Mouse (Mus musculus) G1E (cell line): ENCODE data around the gene Arhgef16. TPM values are rescaled to one million over a fixed set of nuclear protein-coding genes. Genes with fewer than 3 reads are reported as not detected.

Experiments
- ATAC-seq: 2 replicates; pipeline ENCODE4 v1.8.0; 2016; ENCODE audit warnings: mild to moderate bottlenecking; ENCODE audit not compliant: insufficient number of reproducible peaks, poor library complexity, low FRiP score, severe bottlenecking; ENCODE audit errors: extremely low read depth
- DNase-seq: peaks from one replicate; pipeline ENCODE4 v3.0.0; 2012; ENCODE audit warnings: low spot score
- H3K27me3 ChIP-seq: 2 replicates; pipeline ENCODE4 v1.6.1; 2012; ENCODE audit warnings: mild to moderate bottlenecking, low read length, inconsistent platforms; ENCODE audit not compliant: insufficient read depth
- H3K36me3 ChIP-seq: replicated peaks from 2 replicates; pipeline ENCODE3; 2012; ENCODE audit warnings: mild to moderate bottlenecking, inconsistent platforms
- H3K4me1 ChIP-seq: 2 replicates; pipeline ENCODE4 v1.6.1; 2012; ENCODE audit warnings: low read depth, low read length, inconsistent platforms, mixed read lengths; ENCODE audit not compliant: insufficient read depth
- H3K4me3 ChIP-seq: 2 replicates; pipeline ENCODE4 v1.5.1; 2012; ENCODE audit warnings: low read depth, mild to moderate bottlenecking, inconsistent platforms, low read length, moderate library complexity, mixed read lengths
- H3K9me3 ChIP-seq: replicated peaks from 2 replicates; pipeline ENCODE4 v1.6.1; 2012; ENCODE audit warnings: inconsistent platforms
- CTCF ChIP-seq: IDR thresholded peaks from 2 replicates; pipeline ENCODE4 v1.5.1; 2012; ENCODE audit warnings: low read depth, low read length, inconsistent platforms, mixed read lengths
- GATA1 ChIP-seq: IDR thresholded peaks from 2 replicates; pipeline ENCODE4 v1.6.1; 2012; ENCODE audit warnings: borderline replicate concordance, low read length, inconsistent platforms, mixed read lengths
- GATA2 ChIP-seq: IDR thresholded peaks from 2 replicates; pipeline ENCODE4 v1.6.1; 2012; ENCODE audit warnings: low read depth, low read length, inconsistent platforms, borderline replicate concordance
- POLR2AphosphoS5 ChIP-seq: IDR thresholded peaks from 2 replicates; pipeline ENCODE4 v1.6.1; 2012; ENCODE audit warnings: low read depth, low read length, inconsistent platforms; ENCODE audit not compliant: insufficient replicate concordance
- TAL1 ChIP-seq: conservative IDR thresholded peaks from 2 replicates; pipeline ENCODE4 v1.6.1; 2012; ENCODE audit warnings: low read depth, low read length, inconsistent platforms, mixed read lengths
- polyA plus RNA-seq: library from polyadenylated mRNA; stranded (reverse); fragments of >175 nt; gene quantifications from 2 replicates; pipeline ENCODE4 v1.2.3, GENCODE M21; 2012
- total RNA-seq, 2 experiments: library from RNA; stranded (forward) in 1 of 2; stranded (reverse) in 1 of 2; fragments of 200-1000 nt in 1 of 2; fragments of >200 nt in 1 of 2; fragmentation: Nextera tagmentation in 1 of 2; gene quantifications; 2 replicates each; pipeline ENCODE4 v1.2.3; 2014 to 2017

Arhgef16 gene
- total and polyA plus RNA-seq, 3 experiments, result 0.11 TPM; not detected in 2

DNA sequence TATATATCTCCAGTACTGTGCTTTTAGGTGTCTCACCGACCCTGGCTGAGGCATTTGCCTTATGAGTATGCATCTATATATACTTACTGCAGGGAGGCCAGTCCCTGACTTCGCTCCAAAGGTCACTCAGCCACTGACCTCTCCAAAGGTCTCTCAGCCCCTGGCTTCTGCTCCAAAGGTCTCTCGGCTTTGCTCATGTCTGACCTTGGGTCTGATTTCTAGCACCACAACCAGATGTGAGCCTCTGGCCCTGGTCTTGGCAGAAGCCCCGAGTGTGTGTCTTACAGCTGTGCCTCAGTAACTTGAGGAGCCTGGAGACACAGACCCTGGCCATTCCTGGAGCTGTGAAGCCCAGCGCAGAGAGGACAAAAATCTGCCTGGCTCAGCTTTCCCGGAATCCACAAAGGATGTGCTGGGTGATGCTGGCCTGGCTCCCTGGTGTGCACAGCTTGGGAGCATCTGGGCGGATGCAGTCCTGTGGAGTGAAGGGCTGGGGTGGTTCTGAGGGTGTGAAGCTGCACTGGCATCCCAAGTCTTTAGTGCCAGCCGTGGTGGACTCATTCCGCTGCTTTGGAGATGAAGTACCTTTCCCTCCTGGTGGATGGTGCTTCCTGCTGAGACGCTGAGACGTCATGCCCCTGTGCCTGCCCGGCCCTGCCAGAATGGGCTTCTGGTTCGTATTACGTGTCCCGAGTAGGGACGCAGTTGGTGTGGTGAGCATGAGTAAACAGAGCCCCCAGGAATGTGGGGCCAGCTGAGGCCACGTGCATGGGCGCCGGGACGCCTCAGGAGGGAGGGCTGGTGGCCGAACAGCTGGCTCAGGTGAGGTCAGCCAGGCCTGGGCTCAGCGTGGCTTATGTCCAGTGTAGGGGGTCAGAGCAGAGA, 54.0 kb downstream of the Arhgef16 start:
- TF ChIP-seq TAL1, result no peak
- TF ChIP-seq POLR2AphosphoS5, result no peak
- TF ChIP-seq CTCF, result no peak
- TF ChIP-seq GATA1, result no peak
- TF ChIP-seq GATA2, result no peak
- no peak overlapping the region; the same call in 1 of the 2 replicates for H3K4me3 ChIP-seq

DNA sequence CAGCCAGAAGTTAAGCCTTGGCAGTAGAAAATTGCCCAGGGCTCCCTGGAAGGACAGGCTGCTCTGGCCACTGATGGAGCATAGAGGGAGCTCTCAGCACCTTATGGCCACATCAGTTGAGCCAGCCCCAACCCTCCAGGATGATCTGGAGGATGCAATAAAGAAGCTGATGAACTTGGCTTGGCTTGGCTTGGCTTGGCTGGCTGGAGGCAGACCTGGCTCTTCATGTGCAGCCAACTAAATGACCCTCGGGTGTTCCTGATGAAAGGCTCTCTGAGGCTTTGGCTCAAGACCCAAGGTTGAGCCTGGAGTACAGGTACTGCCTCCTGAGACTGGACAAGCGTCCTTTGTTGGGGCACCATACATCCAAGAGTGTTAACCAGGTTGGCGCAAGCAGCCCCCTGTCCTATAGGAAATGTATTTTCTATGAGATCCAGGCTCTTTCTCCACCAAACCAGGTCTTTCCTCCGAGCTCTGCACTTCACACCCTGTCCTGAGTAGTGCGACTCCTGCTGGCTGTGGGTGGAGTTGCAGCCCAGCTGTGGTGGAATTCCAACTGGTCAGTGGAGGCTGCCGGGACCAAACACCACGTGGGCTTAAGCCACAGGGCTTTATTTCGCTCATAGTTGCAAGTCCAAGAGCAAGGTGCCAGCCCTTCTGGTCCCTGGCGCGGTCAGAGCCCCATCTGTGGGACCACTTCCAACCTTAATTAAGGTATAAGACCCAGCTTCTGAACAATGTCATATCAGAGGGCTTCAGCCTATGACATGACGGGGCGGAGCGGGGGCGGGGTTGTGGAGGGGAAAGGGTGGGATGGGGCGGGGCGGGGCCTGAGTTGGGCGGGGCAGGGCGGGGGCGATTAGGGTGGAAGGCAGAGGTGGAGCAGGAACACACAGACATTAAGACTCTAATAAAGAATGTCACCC, 55.1 kb downstream of the Arhgef16 start:
- no peak overlapping the region for H3K4me3 ChIP-seq
- DNase-seq (no peak), ATAC-seq (no peak)
- H3K27me3 ChIP-seq, result no peaks in the 10 kb centered on the region
- H3K9me3 ChIP-seq, result peaks cover 95% of the 10 kb centered on the region
- H3K4me1 ChIP-seq, result no peaks in the 10 kb centered on the region
- no peaks in the 10 kb centered on the region for H3K36me3 ChIP-seq
- TF ChIP-seq GATA2 (no peak), TAL1 (no peak), CTCF (no peak), POLR2AphosphoS5 (no peak), GATA1 (no peak)

More for the DNA sequence above, 54.0 kb downstream of the Arhgef16 start:
- no peak for ATAC-seq
- Histone ChIP-seq H3K4me1 (no peaks in the 10 kb centered on the region), H3K9me3 (peaks cover 92% of the 10 kb centered on the region), H3K27me3 (no peaks in the 10 kb centered on the region), H3K36me3 (no peaks in the 10 kb centered on the region)
- DNase-seq, result no peak

DNA sequence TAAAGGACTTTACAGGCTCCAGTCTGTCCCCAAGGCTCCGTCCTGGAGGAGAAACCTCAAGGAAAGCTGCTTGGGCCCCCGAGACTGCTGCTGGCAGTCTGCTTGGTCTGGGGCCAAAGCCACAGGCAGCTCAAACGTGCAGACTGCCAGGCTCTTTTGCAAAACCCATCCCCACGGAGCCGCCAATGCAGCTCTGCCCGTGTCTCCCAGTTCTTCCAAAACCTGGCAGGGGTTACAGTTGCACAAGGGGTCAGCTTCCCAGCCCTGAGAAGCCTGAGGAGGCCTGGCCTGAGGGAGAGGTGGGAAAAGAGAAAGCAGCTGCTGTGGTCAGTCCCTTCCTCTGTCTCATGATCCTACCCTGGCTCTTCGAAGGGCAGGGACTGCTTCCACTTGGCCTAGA, 56.1 kb downstream of the Arhgef16 start:
- TF ChIP-seq TAL1 (no peak), GATA1 (no peak), POLR2AphosphoS5 (no peak), CTCF (no peak), GATA2 (no peak)
- H3K4me1 ChIP-seq, result no peaks in the 10 kb centered on the region
- H3K9me3 ChIP-seq, result peaks cover 95% of the 10 kb centered on the region
- ATAC-seq (no peak), DNase-seq (no peak)
- H3K36me3 ChIP-seq, result no peaks in the 10 kb centered on the region
- no peak overlapping the region for H3K4me3 ChIP-seq
- no peaks in the 10 kb centered on the region for H3K27me3 ChIP-seq

DNA sequence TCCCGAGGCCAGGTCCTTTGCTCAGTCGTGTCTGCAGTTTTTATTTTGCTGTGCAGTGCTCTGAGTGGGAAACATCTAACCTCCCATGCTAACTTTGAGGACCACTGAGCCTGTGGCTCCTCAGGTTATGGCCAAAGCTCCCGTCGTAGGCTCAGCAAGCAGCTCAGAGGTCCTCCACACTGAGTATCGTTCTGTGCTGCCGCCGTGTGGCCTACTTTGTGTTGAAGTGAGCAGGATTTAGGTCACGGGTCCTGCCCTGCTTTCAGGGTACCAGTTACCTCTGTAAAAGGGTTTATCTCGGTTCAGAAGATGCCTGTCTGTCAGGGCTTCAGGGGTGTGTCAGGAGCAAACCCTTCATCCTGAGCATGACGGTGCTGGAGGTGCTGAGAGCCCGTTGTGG, 60.9 kb downstream of the Arhgef16 start:
- Histone ChIP-seq H3K27me3 (no peaks in the 10 kb centered on the region; the same call in 1 of the 2 replicates), H3K9me3 (peaks cover 96% of the 10 kb centered on the region), H3K4me3 (no peak overlapping the region), H3K4me1 (no peaks in the 10 kb centered on the region), H3K36me3 (no peaks in the 10 kb centered on the region)
- TF ChIP-seq GATA1 (no peak), POLR2AphosphoS5 (no peak), TAL1 (no peak), GATA2 (no peak), CTCF (no peak)
- ATAC-seq, result no peak
- DNase-seq, result no peak

DNA sequence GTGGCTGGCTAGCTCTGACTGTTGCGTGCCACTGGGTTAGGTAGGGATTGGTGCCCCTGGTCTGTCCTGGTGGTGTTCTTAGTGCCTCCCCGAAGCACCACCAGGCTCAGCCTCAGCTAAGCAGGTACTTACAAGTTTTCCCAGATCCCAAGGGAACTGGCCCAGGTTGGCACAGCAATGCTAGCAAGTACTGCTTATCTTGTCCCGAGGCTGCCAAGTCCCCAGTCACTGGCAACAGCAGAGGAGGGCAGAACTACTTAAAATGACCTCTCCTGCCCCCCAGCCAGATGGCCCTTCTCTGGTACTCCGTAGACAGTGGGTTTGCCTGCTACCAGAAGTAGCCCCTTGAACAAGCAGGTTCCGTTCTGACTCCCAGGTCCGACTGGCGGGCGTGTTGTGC, 62.3 kb downstream of the Arhgef16 start:
- H3K27me3 ChIP-seq, result no peaks in the 10 kb centered on the region; the same call in 1 of the 2 replicates
- no peak for TF ChIP-seq CTCF
- no peak for TF ChIP-seq GATA2
- TF ChIP-seq GATA1, result no peak
- no peak for TF ChIP-seq POLR2AphosphoS5
- no peak for TF ChIP-seq TAL1
- H3K36me3 ChIP-seq, result no peaks in the 10 kb centered on the region
- peaks cover 90% of the 10 kb centered on the region for H3K9me3 ChIP-seq
- no peaks in the 10 kb centered on the region for H3K4me1 ChIP-seq
- no peak for ATAC-seq
- DNase-seq, result no peak
- H3K4me3 ChIP-seq, result no peak overlapping the region

DNA sequence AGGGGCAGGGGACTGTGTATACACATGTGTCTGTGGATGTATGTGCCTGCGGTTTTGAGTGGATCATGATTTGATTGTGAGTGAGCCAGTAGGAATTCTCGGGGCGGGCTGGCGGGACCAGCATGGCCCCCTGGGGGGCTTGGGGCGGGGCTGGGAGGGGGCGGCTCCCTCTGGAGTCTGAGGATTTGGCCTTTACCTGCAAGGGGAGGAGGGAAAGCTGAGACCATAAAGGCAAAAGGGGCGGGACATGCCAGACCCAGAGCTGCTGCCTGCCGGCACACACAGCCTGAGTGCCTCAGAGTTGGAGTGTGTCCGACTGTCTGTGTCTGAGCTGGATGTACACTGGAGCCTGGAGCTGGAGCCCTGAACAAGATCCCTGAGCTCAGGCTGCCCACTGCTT, 64.2 kb downstream of the Arhgef16 start:
- DNase-seq (no peak), ATAC-seq (no peak)
- no peak for TF ChIP-seq POLR2AphosphoS5
- TF ChIP-seq GATA2, result no peak
- TF ChIP-seq CTCF, result no peak
- no peak for TF ChIP-seq GATA1
- no peak for TF ChIP-seq TAL1
- Histone ChIP-seq H3K4me3 (peak overlapping the region; percentile 7; the same call in 1 of the 2 replicates), H3K9me3 (peaks cover 92% of the 10 kb centered on the region), H3K36me3 (no peaks in the 10 kb centered on the region), H3K4me1 (no peaks in the 10 kb centered on the region), H3K27me3 (no peaks in the 10 kb centered on the region; the same call in 1 of the 2 replicates)
